8 mouse cellular contexts compared by ENCODE assay signal in the genomic region with DNA sequence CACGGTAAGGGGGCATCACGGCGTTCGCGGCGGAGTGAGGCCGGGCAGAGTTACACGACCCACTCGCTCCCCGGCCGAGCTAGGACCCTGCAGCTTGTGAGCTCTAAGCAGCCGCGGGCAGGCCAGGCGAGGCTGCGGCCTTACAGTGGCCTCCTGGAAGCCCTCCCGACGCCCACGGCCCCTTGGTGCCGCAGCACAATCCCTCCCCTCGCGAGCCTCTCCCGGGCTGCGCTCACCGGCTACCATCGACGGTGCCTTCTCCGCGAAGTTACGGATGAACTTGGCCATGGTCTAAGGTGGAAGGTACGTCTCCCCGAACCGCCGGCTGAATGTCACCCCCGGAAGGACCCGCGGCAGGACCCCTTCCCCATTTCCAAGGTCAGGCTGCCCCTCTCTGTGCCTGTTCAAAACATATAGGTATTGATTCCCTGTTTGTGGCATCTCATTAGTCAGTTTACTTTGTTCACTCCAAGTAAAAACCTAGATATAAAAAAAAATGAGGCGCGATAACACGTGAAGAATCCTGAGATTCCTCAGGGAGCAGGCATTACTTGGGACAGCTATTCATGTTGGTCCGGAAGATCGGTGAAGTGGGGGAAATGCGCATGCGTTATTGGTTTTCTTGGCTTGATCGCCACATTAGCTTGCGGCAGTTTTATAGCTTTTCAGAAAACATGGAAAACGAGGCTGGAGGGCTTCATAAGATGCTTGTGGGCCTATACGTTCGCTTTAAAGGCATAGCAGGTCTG. TPM values are rescaled to one million over a fixed set of nuclear protein-coding genes. Genes with fewer than 3 reads are reported as not detected.
DNase-seq lines count a peak whose midpoint lies in the region; ATAC-seq lines count a peak whose summit lies in the region.

A gene (minus strand): TSS at position 369 of the 749 bp plus-strand sequence.

- H3K9me3 ChIP-seq in hindbrain, embryonic 15.5 days: no peaks in the 10 kb centered on the region

- no peaks in the 10 kb centered on the region for H3K36me3 ChIP-seq in hindbrain, embryonic 15.5 days

- WGBS in hindbrain, embryonic 15.5 days: under 1% methylated on average over 48 of the region's 48 CpGs

- H3K9ac ChIP-seq in hindbrain, embryonic 15.5 days: peak within 1 kb of the TSS; percentile 83

- no peaks in the 10 kb centered on the region for H3K27me3 ChIP-seq in hindbrain, embryonic 15.5 days

- H3K27ac ChIP-seq in hindbrain, embryonic 15.5 days (replicated peaks): peak within 1 kb of the TSS; percentile 92

- H3K4me2 ChIP-seq in hindbrain, embryonic 15.5 days: peak within 1 kb of the TSS; percentile 87

- H3K4me1 ChIP-seq in hindbrain, embryonic 15.5 days (replicated peaks): peaks cover 18% of the 10 kb centered on the region

- DNase-seq in T-cell, adult 2 months (ENCODE audit: low spot score): peak; percentile 81
- DNase-seq in cerebellum, postnatal 36 days: peak; percentile 81 to 93
- DNase-seq in frontal cortex, postnatal 36 days (ENCODE audit: low spot score in 2 of 2): peak; percentile 87 to 93
- DNase-seq in left cerebral cortex, adult 11 months (ENCODE audit: low spot score): peak; percentile 85
- peak; percentile 84 to 88 for DNase-seq in lung, postnatal 4 days
- DNase-seq in retina, postnatal 7 days (ENCODE audit: low read depth, low spot score): peak; percentile 91
- DNase-seq in urinary bladder, adult 2 months (ENCODE audit: low spot score): peak; percentile 67

- peak; percentile 89 for ATAC-seq in hindbrain, embryonic 15.5 days (ENCODE audit: low FRiP score, low read depth)

- peak within 1 kb of the TSS; percentile 88 for H3K4me3 ChIP-seq in hindbrain, embryonic 15.5 days

RNA-seq across cellular contexts. Expression of the gene that starts here (rescaled TPM):
- 802 and 842 TPM in 2 replicates for polyA plus RNA-seq in hindbrain, embryonic 15.5 days (2015; fragmentation: Nextera tagmentation; extraction: Ambion mirVana)
- polyA plus RNA-seq in urinary bladder, adult 2 months (2012; rRNA removed): 679 and 839 TPM in 2 replicates

Comparison
In these comparisons a context has a peak if more than half of its experiments do, and no peak if none do; other contexts are left out.
1. Peak in every context shown above with its lines: DNase-seq, ATAC-seq, H3K4me3 ChIP-seq and H3K27ac ChIP-seq.